Mouse (Mus musculus): ENCODE data around the gene Sectm1a.
"Not testable (repeated sequence)": the region's sequence is repeated elsewhere in the genome, so short reads cannot be mapped to it uniquely, and the experiment has no call there.

Gene Sectm1a

GRCm38 (mm10) chr11:121089756-121090546 lies 8.9 kb upstream of the Sectm1a start:
- no peak for DNase-seq

GRCm38 (mm10) chr11:121088997-121089396 lies 8.0 kb upstream of the Sectm1a start:
- DNase-seq, result no peak

GRCm38 (mm10) chr11:121086296-121086695 lies 5.3 kb upstream of the Sectm1a start:
- DNase-seq, result no peak

- no peak for DNase-seq
Measured at GRCm38 (mm10) chr11:121085181-121085580, 4.2 kb upstream of the Sectm1a start.

GRCm38 (mm10) chr11:121082857-121083500 lies 2.0 kb upstream of the Sectm1a start:
- no peak for DNase-seq

GRCm38 (mm10) chr11:121082250-121082649 lies 1.2 kb upstream of the Sectm1a start:
- DNase-seq, result no peak

- DNase-seq, result no peak
Measured at GRCm38 (mm10) chr11:121080330-121080729, 690 bp downstream of the Sectm1a start.

GRCm38 (mm10) chr11:121075655-121076054 lies 5.4 kb downstream of the Sectm1a start:
- no peak for DNase-seq

GRCm38 (mm10) chr11:121069662-121070061 lies 11.4 kb downstream of the Sectm1a start:
- DNase-seq, result not testable (repeated sequence)

- DNase-seq, result no peak
Measured at GRCm38 (mm10) chr11:121067895-121068294, 13.1 kb downstream of the Sectm1a start.

- DNase-seq, result no peak
Measured at GRCm38 (mm10) chr11:121064197-121064596, 16.8 kb downstream of the Sectm1a start.

GRCm38 (mm10) chr11:121063379-121063778 lies 17.6 kb downstream of the Sectm1a start, which contains the start of gene Sectm1b:
TSS of gene Sectm1b (minus strand) at chr11:121063569.
- no peak for DNase-seq

- DNase-seq, result no peak
Measured at GRCm38 (mm10) chr11:121061615-121062014, 19.4 kb downstream of the Sectm1a start.

GRCm38 (mm10) chr11:121060401-121061067 lies 20.5 kb downstream of the Sectm1a start:
- DNase-seq, result not testable (repeated sequence)

- no peak for DNase-seq
Measured at GRCm38 (mm10) chr11:121059471-121059870, 21.5 kb downstream of the Sectm1a start.

GRCm38 (mm10) chr11:121058956-121059355 lies 22.1 kb downstream of the Sectm1a start:
- no peak for DNase-seq

- DNase-seq, result no peak
Measured at GRCm38 (mm10) chr11:121058122-121058521, 22.9 kb downstream of the Sectm1a start.

- DNase-seq, result no peak
Measured at GRCm38 (mm10) chr11:121056536-121057236, 24.3 kb downstream of the Sectm1a start.

- DNase-seq, result peak; percentile 89
Measured at GRCm38 (mm10) chr11:121053536-121053935, 27.5 kb downstream of the Sectm1a start.

GRCm38 (mm10) chr11:121052387-121052786 lies 28.6 kb downstream of the Sectm1a start:
- DNase-seq, result no peak

GRCm38 (mm10) chr11:121051793-121052192 lies 29.2 kb downstream of the Sectm1a start:
- no peak for DNase-seq

- no peak for DNase-seq
Measured at GRCm38 (mm10) chr11:121049840-121050239, 31.2 kb downstream of the Sectm1a start.

All from cerebellum, postnatal 14 days (tissue).